Mouse (Mus musculus) MEL (cell line): ENCODE results near the gene Map6. TPM values are rescaled to one million over a fixed set of nuclear protein-coding genes. Genes with fewer than 3 reads are reported as not detected.

Source experiments
- DNase-seq: peaks from one replicate; pipeline ENCODE4 v3.0.0; 2011; ENCODE audit warnings: low read depth, low spot score
- H3K27ac ChIP-seq: 2 replicates; pipeline ENCODE4 v1.5.1; 2012; ENCODE audit warnings: low read depth, mild to moderate bottlenecking, control low read depth, low read length, moderate library complexity; ENCODE audit not compliant: control insufficient read depth
- H3K27me3 ChIP-seq, 2 experiments: fragments of 150-350 bp in 1 of 2; sonication (generic) in 1 of 2; 2 replicates each; pipeline ENCODE4 v1.6.1; 2012; ENCODE audit warnings: low read length in 2 of 2, mild to moderate bottlenecking in 2 of 2, improper control_type of control experiment in 1 of 2, moderate library complexity in 1 of 2; ENCODE audit not compliant: insufficient read depth in 2 of 2, control insufficient read depth in 1 of 2
- H3K36me3 ChIP-seq, 2 experiments: 2 replicates each; pipeline ENCODE4 v1.6.1; 2012 to 2014; ENCODE audit warnings: low read length in 2 of 2, improper control_type of control experiment in 1 of 2, inconsistent platforms in 1 of 2, mild to moderate bottlenecking in 1 of 2; ENCODE audit not compliant: insufficient read depth in 2 of 2, control insufficient read depth in 1 of 2
- H3K4me1 ChIP-seq, 2 experiments: fragments of 150-350 bp in 1 of 2; sonication (generic) in 1 of 2; 2 replicates each; pipeline ENCODE4 v1.6.1; 2012; ENCODE audit warnings: low read length in 2 of 2, improper control_type of control experiment in 1 of 2, mild to moderate bottlenecking in 1 of 2; ENCODE audit not compliant: insufficient read depth in 2 of 2, control insufficient read depth in 1 of 2
- H3K4me3 ChIP-seq, 2 experiments: fragments of 150-350 bp in 1 of 2; sonication (generic) in 1 of 2; 2 replicates each; pipeline ENCODE4 v1.5.1; 2012; ENCODE audit warnings: low read depth in 2 of 2, low read length in 2 of 2, mild to moderate bottlenecking in 2 of 2, moderate library complexity in 2 of 2, control low read depth in 1 of 2, improper control_type of control experiment in 1 of 2; ENCODE audit not compliant: control insufficient read depth in 1 of 2, insufficient read depth in 1 of 2
- H3K79me2 ChIP-seq: 2 replicates; pipeline ENCODE4 v1.6.1; 2012; ENCODE audit warnings: mild to moderate bottlenecking, low read length, moderate library complexity; ENCODE audit not compliant: control insufficient read depth, poor library complexity, insufficient read depth
- H3K9ac ChIP-seq: 2 replicates; pipeline ENCODE4 v1.6.1; 2012; ENCODE audit warnings: low read depth, mild to moderate bottlenecking, control low read depth, low read length, moderate library complexity; ENCODE audit not compliant: control insufficient read depth, poor library complexity, severe bottlenecking
- H3K9me3 ChIP-seq: fragments of 150-350 bp; sonication (generic); replicated peaks from 2 replicates; pipeline ENCODE4 v1.6.1; 2012; ENCODE audit warnings: mild to moderate bottlenecking, low read length, improper control_type of control experiment, moderate library complexity; ENCODE audit not compliant: insufficient read depth
- BHLHE40 ChIP-seq: IDR thresholded peaks from 2 replicates; pipeline ENCODE4 v1.6.1; 2012; ENCODE audit warnings: low read depth, mild to moderate bottlenecking, inconsistent platforms, low read length, improper control_type of control experiment, borderline replicate concordance
- CHD1 ChIP-seq: IDR thresholded peaks from 2 replicates; pipeline ENCODE4 v1.6.1; 2012; ENCODE audit warnings: low read depth, mild to moderate bottlenecking, inconsistent platforms, low read length, improper control_type of control experiment
- CTCF ChIP-seq, 3 experiments: IDR thresholded peaks in 2 of 3; conservative IDR thresholded peaks in 1 of 3; 2 replicates each; pipeline ENCODE4 v1.5.1; 2011 to 2012; ENCODE audit warnings: low read length in 3 of 3, low read depth in 2 of 3, mild to moderate bottlenecking in 2 of 3, improper control_type of control experiment in 1 of 3, inconsistent platforms in 1 of 3, mixed read lengths in 1 of 3, moderate library complexity in 1 of 3; ENCODE audit not compliant: control insufficient read depth in 1 of 3, insufficient read depth in 1 of 3, poor library complexity in 1 of 3, severe bottlenecking in 1 of 3
- ELF1 ChIP-seq: IDR thresholded peaks from 2 replicates; pipeline ENCODE4 v1.6.1; 2014; ENCODE audit warnings: low read depth, mild to moderate bottlenecking, inconsistent platforms, low read length, improper control_type of control experiment, moderate library complexity
- ETS1 ChIP-seq: IDR thresholded peaks from 2 replicates; pipeline ENCODE4 v1.6.1; 2012; ENCODE audit warnings: low read depth, mild to moderate bottlenecking, inconsistent platforms, low read length, improper control_type of control experiment, moderate library complexity
- GATA1 ChIP-seq: IDR thresholded peaks from 2 replicates; pipeline ENCODE4 v1.6.1; 2011; ENCODE audit warnings: low read depth, low read length, improper control_type of control experiment
- HCFC1 ChIP-seq: IDR thresholded peaks from 2 replicates; pipeline ENCODE4 v1.6.1; 2012; ENCODE audit warnings: low read depth, mild to moderate bottlenecking, inconsistent platforms, low read length, improper control_type of control experiment, moderate library complexity
- MAFK ChIP-seq: IDR thresholded peaks from 2 replicates; pipeline ENCODE4 v1.6.1; 2011; ENCODE audit warnings: low read depth, mild to moderate bottlenecking, low read length, improper control_type of control experiment, borderline replicate concordance
- MAX ChIP-seq: IDR thresholded peaks from 2 replicates; pipeline ENCODE4 v1.6.1; 2011; ENCODE audit warnings: low read length, improper control_type of control experiment
- MAZ ChIP-seq: IDR thresholded peaks from 2 replicates; pipeline ENCODE4 v1.6.1; 2012; ENCODE audit warnings: low read depth, mild to moderate bottlenecking, inconsistent platforms, low read length, improper control_type of control experiment
- MEF2A ChIP-seq: IDR thresholded peaks from 2 replicates; pipeline ENCODE4 v1.6.1; 2014; ENCODE audit warnings: low read depth, mild to moderate bottlenecking, inconsistent platforms, low read length, improper control_type of control experiment; ENCODE audit not compliant: poor library complexity, insufficient replicate concordance, severe bottlenecking; ENCODE audit errors: extremely low read depth
- MXI1 ChIP-seq: IDR thresholded peaks from 2 replicates; pipeline ENCODE4 v1.6.1; 2011; ENCODE audit warnings: mild to moderate bottlenecking, low read depth, low read length, improper control_type of control experiment
- MYB ChIP-seq: IDR thresholded peaks from 2 replicates; pipeline ENCODE4 v1.6.1; 2011; ENCODE audit warnings: mild to moderate bottlenecking, low read depth, low read length, improper control_type of control experiment
- MYC ChIP-seq: IDR thresholded peaks from 2 replicates; pipeline ENCODE4 v1.6.1; 2011; ENCODE audit warnings: low read depth, mild to moderate bottlenecking, low read length, improper control_type of control experiment, moderate library complexity
- NRF1 ChIP-seq: IDR thresholded peaks from 2 replicates; pipeline ENCODE4 v1.6.1; 2014; ENCODE audit warnings: low read depth, mild to moderate bottlenecking, inconsistent platforms, low read length, improper control_type of control experiment, moderate library complexity; ENCODE audit not compliant: poor library complexity, insufficient read depth, severe bottlenecking
- POLR2AphosphoS2 ChIP-seq: IDR thresholded peaks from 2 replicates; pipeline ENCODE4 v1.6.1; 2011; ENCODE audit warnings: low read length, improper control_type of control experiment
- POLR2AphosphoS5 ChIP-seq: IDR thresholded peaks from 2 replicates; pipeline ENCODE4 v1.6.1; 2012; ENCODE audit warnings: low read depth, borderline replicate concordance, mild to moderate bottlenecking, inconsistent platforms, low read length, moderate library complexity, mixed read lengths
- RAD21 ChIP-seq: IDR thresholded peaks from 2 replicates; pipeline ENCODE4 v1.6.1; 2011; ENCODE audit warnings: mild to moderate bottlenecking, low read depth, low read length, improper control_type of control experiment
- SIN3A ChIP-seq: IDR thresholded peaks from 2 replicates; pipeline ENCODE4 v1.6.1; 2012; ENCODE audit warnings: low read length, improper control_type of control experiment, inconsistent platforms
- SMC3 ChIP-seq: IDR thresholded peaks from 2 replicates; pipeline ENCODE4 v1.6.1; 2011; ENCODE audit warnings: low read depth, low read length, improper control_type of control experiment
- TAL1 ChIP-seq: IDR thresholded peaks from 2 replicates; pipeline ENCODE4 v1.6.1; 2012; ENCODE audit warnings: mild to moderate bottlenecking, inconsistent platforms, low read length, moderate library complexity, mixed read lengths
- TBP ChIP-seq: IDR thresholded peaks from 2 replicates; pipeline ENCODE4 v1.8.0; 2011; ENCODE audit warnings: low read depth, low read length, improper control_type of control experiment
- TCF12 ChIP-seq: IDR thresholded peaks from 2 replicates; pipeline ENCODE4 v1.6.1; 2014; ENCODE audit warnings: low read depth, mild to moderate bottlenecking, inconsistent platforms, low read length, improper control_type of control experiment, moderate library complexity
- UBTF ChIP-seq: IDR thresholded peaks from 2 replicates; pipeline ENCODE4 v1.6.1; 2012; ENCODE audit warnings: low read depth, mild to moderate bottlenecking, inconsistent platforms, low read length, improper control_type of control experiment, moderate library complexity, borderline replicate concordance; ENCODE audit not compliant: insufficient read depth
- USF1 ChIP-seq: IDR thresholded peaks from 2 replicates; pipeline ENCODE4 v1.6.1; 2014; ENCODE audit warnings: low read depth, mild to moderate bottlenecking, inconsistent platforms, low read length, improper control_type of control experiment, moderate library complexity
- USF2 ChIP-seq, 2 experiments: IDR thresholded peaks; 2 replicates each; pipeline ENCODE4 v1.6.1; 2011 to 2012; ENCODE audit warnings: improper control_type of control experiment in 2 of 2, low read length in 2 of 2, borderline replicate concordance in 1 of 2, inconsistent platforms in 1 of 2, low read depth in 1 of 2, mild to moderate bottlenecking in 1 of 2; ENCODE audit not compliant: insufficient read depth in 1 of 2
- ZKSCAN1 ChIP-seq: IDR thresholded peaks from 2 replicates; pipeline ENCODE4 v1.6.1; 2012; ENCODE audit warnings: low read depth, mild to moderate bottlenecking, inconsistent platforms, low read length, improper control_type of control experiment, moderate library complexity
- polyA plus RNA-seq, 2 experiments: library from polyadenylated mRNA; stranded (reverse) in 1 of 2; unstranded in 1 of 2; fragments of >175 nt in 1 of 2; fragments of >200 nt in 1 of 2; gene quantifications; 2 replicates each; pipeline versions ENCODE4 v1.2.1 to v1.2.4; 2012; ENCODE audit warnings: low replicate concordance in 2 of 2, low read depth in 1 of 2; ENCODE audit not compliant: insufficient read length in 2 of 2, insufficient read depth in 1 of 2, missing spikeins in 1 of 2
- total RNA-seq: library from RNA; depleted of rRNA; stranded (reverse); fragments of 300-350 nt; gene quantifications from 2 replicates; pipeline ENCODE4 v1.2.3, GENCODE M21; 2012

Map6 gene
- total and polyA plus RNA-seq, 3 experiments, result not detected

- Histone ChIP-seq H3K27me3 (peaks cover 5 to 19% of the 10 kb centered on the region in 2 experiments; a peak in 3 of 4 replicates), H3K9ac (no peak overlapping the region), H3K9me3 (no peaks in the 10 kb centered on the region), H3K4me1 (no peaks in the 10 kb centered on the region)
- DNase-seq, result no peak
- no peak for TF ChIP-seq HCFC1
- TF ChIP-seq BHLHE40, result no peak
- TF ChIP-seq NRF1, result no peak
- no peak for TF ChIP-seq USF1
- TF ChIP-seq POLR2AphosphoS5, result no peak
- no peak for TF ChIP-seq GATA1
- TF ChIP-seq USF2 (IDR thresholded peaks at IDR 0.05; ENCODE audit: borderline replicate concordance in 1 of 2, insufficient read depth in 1 of 2, low read depth in 1 of 2, low read length in 2 of 2), result no peak
- TF ChIP-seq ZKSCAN1, result no peak
- TF ChIP-seq TAL1, result no peak
- no peak for TF ChIP-seq MYB
- TF ChIP-seq MAFK, result no peak
- TF ChIP-seq MYC, result no peak
- TF ChIP-seq MAZ, result no peak
- no peak for TF ChIP-seq TBP
- TF ChIP-seq ETS1, result no peak
- TF ChIP-seq MXI1, result no peak
- no peak for TF ChIP-seq CHD1
- no peak for TF ChIP-seq SIN3A
- no peak for TF ChIP-seq SMC3
- no peak for TF ChIP-seq CTCF (IDR thresholded peaks at IDR 0.05 in 2 of 3, conservative IDR thresholded peaks at IDR 0.05 in 1 of 3; ENCODE audit: control insufficient read depth in 1 of 3, insufficient read depth in 1 of 3, low read depth in 2 of 3, low read length in 3 of 3, poor library complexity in 1 of 3, severe bottlenecking in 1 of 3)
- TF ChIP-seq, all 39 proteins: peak for 0
- Histone ChIP-seq H3K79me2 (no peaks in the 10 kb centered on the region), H3K27ac (no peak overlapping the region), H3K36me3 (no peaks in the 10 kb centered on the region), H3K4me3 (no peak overlapping the region)
Measured at GRCm38 (mm10) chr7:99287287-99287686, 20.0 kb downstream of the Map6 start.

GRCm38 (mm10) chr7:99290008-99290407 is 22.8 kb downstream of the Map6 start:
- no peak for DNase-seq
- no peak overlapping the region for H3K4me3 ChIP-seq
- no peaks in the 10 kb centered on the region for H3K79me2 ChIP-seq
- TF ChIP-seq ZKSCAN1 (no peak), BHLHE40 (no peak), POLR2AphosphoS2 (no peak), HCFC1 (no peak), USF2 (IDR thresholded peaks at IDR 0.05; ENCODE audit: borderline replicate concordance in 1 of 2, insufficient read depth in 1 of 2, low read depth in 1 of 2, low read length in 2 of 2) (no peak), MEF2A (no peak), MXI1 (no peak), TCF12 (no peak), RAD21 (no peak), TAL1 (no peak), NRF1 (no peak), ELF1 (no peak), UBTF (no peak), MAX (no peak), MYB (no peak)
- H3K4me1 ChIP-seq, result no peaks in the 10 kb centered on the region
- H3K9ac ChIP-seq, result no peak overlapping the region
- H3K27me3 ChIP-seq, result peaks cover 5 to 13% of the 10 kb centered on the region in 2 experiments
- no peaks in the 10 kb centered on the region for H3K9me3 ChIP-seq
- no peak overlapping the region for H3K27ac ChIP-seq
- no peaks in the 10 kb centered on the region for H3K36me3 ChIP-seq
